Mouse (Mus musculus) monocyte, adult 5-6 weeks (primary cell): Measurements from ENCODE around the gene Orc1. TPM values are rescaled to one million over a fixed set of nuclear protein-coding genes. Genes with fewer than 3 reads are reported as not detected.

Experiments used
- ATAC-seq: fragments of 153-309, 156-312 bp; replicated peaks from 2 replicates; pipeline ENCODE4 v1.8.0; 2017; ENCODE audit warnings: mild to moderate bottlenecking; ENCODE audit not compliant: low TSS enrichment, insufficient number of reproducible peaks, severe bottlenecking, poor library complexity, low FRiP score
- total RNA-seq: library from RNA; stranded (forward); fragments of 200-1000, 200-491, 200-594 nt; gene quantifications from 3 replicates; pipeline ENCODE4 v1.2.3, GENCODE M21; 2017

Orc1 gene
- total RNA-seq, 1 experiment from 2014 or later, result not detected

- no peak for ATAC-seq
Observed at GRCm38 (mm10) chr4:108631616-108632015, 52.4 kb downstream of the Orc1 start.

GRCm38 (mm10) chr4:108633703-108634102, 54.5 kb downstream of the Orc1 start:
- ATAC-seq, result no peak

- no peak for ATAC-seq
Observed at GRCm38 (mm10) chr4:108634696-108635095, 55.5 kb downstream of the Orc1 start.

GRCm38 (mm10) chr4:108635101-108635500, 55.9 kb downstream of the Orc1 start:
- ATAC-seq, result no peak

- no peak for ATAC-seq
Observed at GRCm38 (mm10) chr4:108637721-108638120, 58.5 kb downstream of the Orc1 start.

GRCm38 (mm10) chr4:108638752-108639151, 59.5 kb downstream of the Orc1 start:
- ATAC-seq, result no peak

GRCm38 (mm10) chr4:108664407-108664806, 85.2 kb downstream of the Orc1 start:
- ATAC-seq, result no peak

Other genes with a start within 250 kb of the Orc1 start
- not detected in 3 replicates for gene Shisal2a, start 196.1 kb upstream of the Orc1 start, total RNA-seq
- gene Gpx7, start 172.5 kb upstream of the Orc1 start, total RNA-seq, result 0.78 TPM in 1 of 3 replicates, not detected in the others
- gene Tut4, start 120.0 kb upstream of the Orc1 start, total RNA-seq, result 80.5 to 202 TPM (median 98.0 TPM) in 3 replicates
- 61.5 to 81.5 TPM (median 63.9 TPM) in 3 replicates for gene Prpf38a, start 87 bp upstream of the Orc1 start, total RNA-seq
- gene Cc2d1b, start 40.5 kb downstream of the Orc1 start, total RNA-seq, result 43.3 to 74.2 TPM (median 57.5 TPM) in 3 replicates
- gene 3110021N24Rik, start 140.2 kb downstream of the Orc1 start, total RNA-seq, result 2.7 to 4.1 TPM (median 2.8 TPM) in 3 replicates
- 93.3 to 121 TPM (median 117 TPM) in 3 replicates for gene Zfyve9, start 201.4 kb downstream of the Orc1 start, total RNA-seq